Mouse (Mus musculus) erythroblast, embryonic 14.5 days (primary cell): ENCODE results near the gene Ldhal6b. TPM values are rescaled to one million over a fixed set of nuclear protein-coding genes. Genes with fewer than 3 reads are reported as not detected.

Source experiments
- H3K27me3 ChIP-seq: 2 replicates; pipeline ENCODE4 v1.6.1; 2012; ENCODE audit warnings: inconsistent platforms; ENCODE audit not compliant: control insufficient read depth
- H3K36me3 ChIP-seq: 2 replicates; pipeline ENCODE4 v1.6.1; 2012; ENCODE audit warnings: mild to moderate bottlenecking, inconsistent platforms; ENCODE audit not compliant: control insufficient read depth
- H3K4me1 ChIP-seq: 2 replicates; pipeline ENCODE4 v1.6.1; 2012; ENCODE audit warnings: inconsistent platforms; ENCODE audit not compliant: control insufficient read depth
- H3K4me3 ChIP-seq: replicated peaks from 2 replicates; pipeline ENCODE3; 2012; ENCODE audit warnings: moderate library complexity, mild to moderate bottlenecking, inconsistent platforms
- H3K9me3 ChIP-seq: 2 replicates; pipeline ENCODE4 v1.6.1; 2012; ENCODE audit warnings: low read length, inconsistent platforms, mixed read lengths; ENCODE audit not compliant: control insufficient read depth
- GATA1 ChIP-seq: IDR thresholded peaks from 2 replicates; pipeline ENCODE4 v1.6.1; 2012; ENCODE audit warnings: low read length, inconsistent platforms, mixed read lengths
- TAL1 ChIP-seq: IDR thresholded peaks from 3 replicates; pipeline ENCODE4 v1.6.1; 2012; ENCODE audit warnings: low read length, inconsistent platforms, mixed read lengths
- polyA plus RNA-seq: library from polyadenylated mRNA; stranded (reverse); fragments of >175 nt; gene quantifications from 2 replicates; pipeline ENCODE4 v1.2.3, GENCODE M21; 2012

The Ldhal6b gene
- polyA plus RNA-seq, 1 experiment: not detected

DNA sequence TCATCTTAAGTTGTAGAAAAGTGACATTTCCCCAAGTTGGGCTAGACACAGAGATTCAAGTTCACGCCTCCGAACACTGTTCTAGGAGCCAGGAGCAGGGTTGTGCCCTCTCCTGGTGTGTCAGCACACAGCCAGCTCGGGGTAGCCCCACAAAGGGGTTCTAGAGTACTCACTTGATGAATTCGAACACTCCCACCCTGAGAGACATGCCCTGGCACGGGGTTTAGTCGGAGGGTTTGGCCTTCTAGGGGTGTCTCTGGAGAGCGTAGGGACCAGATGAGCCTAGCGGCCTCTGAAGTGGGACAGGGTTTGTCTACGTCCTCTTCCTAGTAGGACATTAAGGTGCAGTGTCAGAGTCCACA lies 11.2 kb upstream of the Ldhal6b start:
- Histone ChIP-seq H3K4me1 (no peaks in the 10 kb centered on the region; the same call in 1 of the 2 replicates), H3K4me3 (no peak overlapping the region), H3K36me3 (peaks cover 39% of the 10 kb centered on the region), H3K27me3 (no peaks in the 10 kb centered on the region), H3K9me3 (no peaks in the 10 kb centered on the region)
- TF ChIP-seq GATA1 (no peak), TAL1 (no peak)

DNA sequence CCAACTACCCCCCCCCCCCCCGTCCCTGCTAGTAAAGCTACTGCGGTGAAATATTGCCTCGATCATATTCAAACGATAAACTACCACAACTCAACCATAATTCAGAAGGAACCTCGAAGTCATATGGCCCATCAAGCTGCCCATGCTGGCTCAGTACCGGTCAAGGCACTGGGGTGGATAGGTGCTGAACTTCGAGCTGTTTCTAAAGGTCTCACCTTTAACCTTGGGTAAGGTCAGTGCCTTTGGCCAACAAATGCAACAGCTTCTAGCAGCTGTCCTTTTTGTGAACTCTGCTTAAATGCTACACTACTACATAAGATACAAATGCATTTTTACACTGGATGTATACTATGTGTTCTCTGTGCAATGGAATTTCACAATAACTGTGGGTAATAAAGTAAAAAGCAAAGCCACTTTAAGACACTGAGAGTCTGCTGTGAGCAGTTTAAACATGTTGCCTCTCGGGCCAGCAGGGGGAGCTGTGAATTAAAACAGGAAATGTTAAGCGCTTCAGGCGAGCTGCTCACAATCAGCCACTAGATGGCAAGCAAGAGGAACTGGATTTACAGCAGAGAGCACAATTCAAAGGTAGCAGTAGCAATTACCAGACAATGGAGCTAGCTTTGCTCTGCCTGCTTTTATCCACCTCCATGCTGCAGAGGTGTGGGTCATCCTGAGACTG lies 10.7 kb upstream of the Ldhal6b start:
- Histone ChIP-seq H3K36me3 (peaks cover 39% of the 10 kb centered on the region), H3K4me1 (no peaks in the 10 kb centered on the region; the same call in 1 of the 2 replicates), H3K9me3 (no peaks in the 10 kb centered on the region), H3K27me3 (no peaks in the 10 kb centered on the region), H3K4me3 (no peak overlapping the region)
- no peak for TF ChIP-seq TAL1
- no peak for TF ChIP-seq GATA1

DNA sequence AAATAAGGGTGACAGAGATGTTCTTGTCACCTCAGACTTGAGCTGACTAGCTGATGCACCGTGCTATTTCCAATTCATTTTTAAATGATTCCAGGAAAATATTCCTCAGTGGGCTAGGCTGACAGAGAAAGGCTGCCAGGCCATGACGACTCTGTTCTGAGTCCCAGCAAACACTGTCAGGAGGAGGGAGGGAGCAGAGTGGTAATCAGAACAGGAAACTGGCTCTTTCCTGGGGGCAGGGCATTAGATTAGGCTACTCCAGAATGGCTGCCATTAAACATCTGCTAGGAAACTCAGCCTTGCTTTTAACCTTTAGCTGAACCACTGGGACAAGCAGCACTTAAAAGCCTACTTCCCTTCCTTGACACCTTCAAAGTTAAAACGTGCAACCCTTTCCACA lies 6.6 kb upstream of the Ldhal6b start:
- H3K36me3 ChIP-seq: peaks cover 27% of the 10 kb centered on the region
- no peak overlapping the region for H3K4me3 ChIP-seq
- peaks cover 1% of the 10 kb centered on the region for H3K4me1 ChIP-seq

DNA sequence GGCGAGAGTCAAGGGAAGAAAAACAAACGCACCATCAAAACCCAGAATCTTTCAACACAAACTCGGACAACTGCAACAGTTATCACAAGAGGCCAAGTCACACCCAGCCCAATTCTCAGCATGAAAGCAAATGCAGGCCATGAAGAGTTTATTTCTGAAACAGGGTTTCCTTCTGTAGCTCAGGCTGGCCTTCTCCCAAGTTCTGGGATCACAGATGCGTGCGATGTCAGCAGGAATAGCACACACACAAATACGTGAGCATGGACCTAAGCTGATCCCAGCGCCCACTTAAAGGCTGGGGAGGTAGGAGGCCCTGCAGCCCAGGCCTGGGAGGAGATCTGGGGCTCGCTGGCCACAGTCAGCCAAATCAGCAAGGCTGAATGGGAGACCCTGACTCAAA lies 5.6 kb upstream of the Ldhal6b start:
- Histone ChIP-seq H3K4me3 (no peak overlapping the region), H3K27me3 (no peaks in the 10 kb centered on the region), H3K4me1 (peaks cover 1% of the 10 kb centered on the region), H3K9me3 (no peaks in the 10 kb centered on the region), H3K36me3 (peaks cover 28% of the 10 kb centered on the region)
- TF ChIP-seq TAL1: no peak
- no peak for TF ChIP-seq GATA1

More for the DNA sequence above, 6.6 kb upstream of the Ldhal6b start:
- Histone ChIP-seq H3K9me3 (no peaks in the 10 kb centered on the region), H3K27me3 (no peaks in the 10 kb centered on the region)
- TF ChIP-seq TAL1 (no peak), GATA1 (no peak)

DNA sequence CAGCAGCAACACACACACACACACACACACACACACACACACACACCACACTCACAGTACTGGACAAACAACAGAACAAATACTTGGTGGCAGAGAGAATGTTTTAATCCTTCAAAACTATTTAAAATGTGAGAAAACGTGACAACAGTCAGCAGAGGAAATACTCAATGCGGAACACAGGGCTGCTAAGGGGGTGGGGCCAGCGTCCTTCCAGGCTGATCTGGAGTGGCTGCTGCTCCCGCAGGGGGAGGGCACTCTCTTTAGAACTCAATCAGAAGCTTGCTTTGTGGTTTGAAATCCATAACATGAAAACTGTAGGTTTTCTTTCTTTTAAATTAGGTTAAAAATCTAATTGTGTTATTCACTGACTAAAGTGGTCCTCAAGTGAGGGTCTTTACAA lies 3.3 kb upstream of the Ldhal6b start:
- H3K4me1 ChIP-seq: peaks cover 1% of the 10 kb centered on the region
- TF ChIP-seq GATA1 (no peak), TAL1 (no peak)
- H3K36me3 ChIP-seq: peaks cover 31% of the 10 kb centered on the region
- H3K9me3 ChIP-seq: no peaks in the 10 kb centered on the region; the same call in 1 of the 2 replicates
- no peak overlapping the region for H3K4me3 ChIP-seq
- no peaks in the 10 kb centered on the region for H3K27me3 ChIP-seq

DNA sequence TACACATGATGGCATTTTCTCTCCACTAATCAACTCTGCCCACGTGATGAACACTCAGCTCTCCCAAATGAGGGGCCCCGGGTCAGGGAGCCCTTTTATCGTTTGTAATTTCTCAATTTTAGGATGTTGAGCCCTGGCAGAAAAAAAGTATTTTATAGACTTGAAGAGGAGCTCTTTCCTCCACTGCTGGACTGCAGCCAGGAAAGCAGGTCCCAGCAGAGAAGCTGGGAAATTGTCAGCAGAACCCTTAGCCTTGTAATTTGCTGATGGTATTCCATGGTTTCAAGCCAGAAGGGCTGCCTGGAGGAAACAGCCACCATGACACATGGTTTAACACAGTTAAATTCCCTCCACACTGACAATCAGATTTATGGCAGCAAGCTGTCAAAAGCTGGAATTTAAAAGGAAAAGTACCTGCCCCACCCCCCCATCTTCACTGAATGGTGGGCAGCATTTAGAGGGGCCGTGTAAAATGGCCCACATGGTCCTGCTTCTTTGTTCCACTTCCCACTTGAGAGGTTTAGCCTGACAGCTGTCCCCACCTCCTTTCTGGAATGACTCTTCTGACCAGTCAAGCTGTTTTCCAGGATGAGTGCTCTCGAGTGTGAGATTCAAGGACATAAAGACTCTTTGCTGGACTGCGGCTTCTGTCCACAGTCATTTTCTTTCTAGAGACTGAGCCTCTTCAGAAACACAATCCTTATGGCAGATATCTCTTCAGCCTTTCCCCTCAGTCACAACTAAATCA lies 1.4 kb upstream of the Ldhal6b start:
- no peaks in the 10 kb centered on the region; the same call in 1 of the 2 replicates for H3K9me3 ChIP-seq
- no peaks in the 10 kb centered on the region for H3K27me3 ChIP-seq
- H3K4me3 ChIP-seq: no peak overlapping the region
- TF ChIP-seq TAL1: no peak
- TF ChIP-seq GATA1: no peak
- peaks cover 1% of the 10 kb centered on the region for H3K4me1 ChIP-seq
- H3K36me3 ChIP-seq: peaks cover 31% of the 10 kb centered on the region

DNA sequence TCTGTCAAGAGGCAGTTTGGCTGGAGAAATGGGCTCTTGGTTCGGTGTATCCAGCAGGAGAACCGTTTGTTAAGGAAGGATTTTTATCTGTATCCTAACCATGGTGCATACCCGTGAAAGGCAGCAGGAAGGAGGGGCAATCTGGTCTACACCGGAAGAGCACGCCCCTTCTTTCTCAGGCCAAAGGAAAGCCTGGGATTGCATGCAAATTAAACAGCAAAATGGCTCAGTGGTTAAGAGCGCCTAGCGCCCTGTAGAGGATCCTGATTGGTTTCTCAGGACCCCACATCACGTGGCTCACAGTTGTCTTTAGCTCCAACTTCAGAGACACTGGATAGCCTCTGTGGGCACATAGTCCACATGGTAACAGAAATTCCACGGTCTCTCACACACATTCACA lies 489 bp upstream of the Ldhal6b start:
- H3K36me3 ChIP-seq: peaks cover 29% of the 10 kb centered on the region
- H3K4me3 ChIP-seq: no peak overlapping the region
- TF ChIP-seq TAL1 (no peak), GATA1 (no peak)
- H3K9me3 ChIP-seq: no peaks in the 10 kb centered on the region; the same call in 1 of the 2 replicates
- peaks cover 1% of the 10 kb centered on the region for H3K4me1 ChIP-seq
- no peaks in the 10 kb centered on the region for H3K27me3 ChIP-seq

DNA sequence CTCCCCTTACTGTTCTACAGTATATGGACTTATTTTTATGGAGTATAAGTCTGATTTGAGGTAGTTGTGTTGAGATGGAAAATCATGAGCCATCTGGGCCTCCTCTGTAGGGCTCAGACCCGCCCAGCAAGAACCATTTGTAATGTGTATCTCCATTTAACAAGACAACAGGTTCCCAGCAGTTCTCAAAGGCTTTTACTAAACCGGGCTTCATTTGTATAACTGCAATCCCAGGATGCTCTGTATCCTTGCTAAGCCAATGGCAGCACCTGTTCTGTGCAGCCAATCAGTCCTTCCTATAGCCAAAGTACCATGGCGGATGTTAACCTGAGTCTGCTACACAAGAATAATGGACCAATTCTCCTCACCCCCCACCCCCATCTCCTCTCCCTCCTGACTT lies 2.0 kb downstream of the Ldhal6b start:
- no peak overlapping the region for H3K4me3 ChIP-seq
- peaks cover 25% of the 10 kb centered on the region for H3K36me3 ChIP-seq
- no peaks in the 10 kb centered on the region for H3K4me1 ChIP-seq
- H3K9me3 ChIP-seq: no peaks in the 10 kb centered on the region; the same call in 1 of the 2 replicates
- TF ChIP-seq TAL1 (no peak), GATA1 (no peak)
- no peaks in the 10 kb centered on the region for H3K27me3 ChIP-seq

DNA sequence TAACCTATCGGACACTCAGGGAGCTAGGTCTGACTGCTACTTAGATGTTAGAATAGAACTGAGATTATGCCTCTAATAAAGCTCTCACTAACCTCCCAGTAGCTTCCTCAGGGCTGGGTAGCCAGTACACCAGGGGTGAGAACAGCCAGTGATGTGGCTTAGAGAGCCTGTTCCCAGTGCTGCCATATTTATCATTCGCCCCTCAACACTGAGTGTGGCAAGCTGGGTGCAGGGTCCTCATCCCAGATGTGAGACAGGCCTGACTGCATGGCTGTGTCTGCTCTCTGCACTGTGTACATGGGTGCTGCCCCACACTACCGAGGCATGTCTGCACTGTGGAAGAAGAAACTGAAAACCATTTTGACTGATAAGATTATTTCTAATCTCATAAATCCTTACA lies 4.5 kb downstream of the Ldhal6b start:
- H3K36me3 ChIP-seq: peaks cover 20% of the 10 kb centered on the region
- H3K27me3 ChIP-seq: no peaks in the 10 kb centered on the region
- H3K9me3 ChIP-seq: no peaks in the 10 kb centered on the region; the same call in 1 of the 2 replicates
- TF ChIP-seq TAL1: no peak
- no peak for TF ChIP-seq GATA1
- no peak overlapping the region for H3K4me3 ChIP-seq
- H3K4me1 ChIP-seq: no peaks in the 10 kb centered on the region
